Mouse (Mus musculus) hindbrain, embryonic 12.5 days (tissue): Measurements from ENCODE around the gene Ly9. TPM values are rescaled to one million over a fixed set of nuclear protein-coding genes. Genes with fewer than 3 reads are reported as not detected.

Source experiments
- ATAC-seq: fragments of 200-750 bp; cut with Nextera tagmentation; 2 replicates; pipeline ENCODE4 v1.8.0; 2017; ENCODE audit warnings: moderate TSS enrichment; ENCODE audit not compliant: low FRiP score
- H3K27ac ChIP-seq: fragments of 300-500 bp; sonication (generic); 2 replicates; pipeline ENCODE4 v1.5.1; 2016; ENCODE audit warnings: mild to moderate bottlenecking
- H3K27me3 ChIP-seq: fragments of 300-500 bp; sonication (generic); 2 replicates; pipeline ENCODE4 v1.6.1; 2016; ENCODE audit warnings: mild to moderate bottlenecking
- H3K36me3 ChIP-seq: fragments of 300-500 bp; sonication (generic); 2 replicates; pipeline ENCODE4 v1.6.1; 2016; ENCODE audit warnings: mild to moderate bottlenecking
- H3K4me1 ChIP-seq: fragments of 300-500 bp; sonication (generic); 2 replicates; pipeline ENCODE4 v1.6.1; 2016
- H3K4me2 ChIP-seq: fragments of 300-500 bp; sonication (generic); replicated peaks from 2 replicates; pipeline ENCODE4 v1.6.1; 2016; ENCODE audit warnings: mild to moderate bottlenecking
- H3K4me3 ChIP-seq: fragments of 300-500 bp; sonication (generic); 2 replicates; pipeline ENCODE4 v1.5.1; 2016; ENCODE audit warnings: mild to moderate bottlenecking
- H3K9ac ChIP-seq: fragments of 300-500 bp; sonication (generic); 2 replicates; pipeline ENCODE4 v1.6.1; 2016; ENCODE audit warnings: mild to moderate bottlenecking, moderate library complexity
- H3K9me3 ChIP-seq: fragments of 300-500 bp; sonication (generic); replicated peaks from 2 replicates; pipeline ENCODE4 v1.6.1; 2016; ENCODE audit warnings: mild to moderate bottlenecking
- WGBS: fragments of 180-500 bp; shearing (Covaris S2); methylation state at CpG from one replicate; pipeline ENCODE4 v1.1.7; 2016; 5-methylcytosine and 5-hydroxymethylcytosine counted together
- polyA plus RNA-seq: library from polyadenylated mRNA; unstranded; fragments of >200 nt; fragmentation: Nextera tagmentation; extraction: Ambion mirVana; gene quantifications from 2 replicates; pipeline ENCODE4 v1.2.1, GENCODE M21; 2016

Gene Ly9
- polyA plus RNA-seq, 1 experiment from 2014 or later = not detected

DNA sequence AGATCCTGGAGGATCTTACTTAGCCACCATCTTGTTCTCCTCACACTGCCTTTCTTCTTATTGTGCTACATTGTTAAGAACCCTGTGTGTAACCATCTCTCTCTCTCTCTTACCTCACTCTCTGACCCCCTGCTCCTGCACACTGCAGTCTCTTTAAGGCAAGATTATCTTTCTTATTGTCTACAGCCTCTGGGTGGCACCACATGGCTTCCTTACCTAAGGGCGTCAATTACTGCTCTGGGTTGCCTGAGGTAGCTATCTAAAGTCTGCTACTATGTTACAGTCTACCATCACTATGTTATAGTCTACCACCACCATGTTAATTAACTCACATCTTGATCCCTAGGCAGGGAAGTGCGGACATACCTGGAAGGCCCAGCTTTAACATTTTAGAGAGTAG, 38.8 kb downstream of the Ly9 start:
- H3K9ac ChIP-seq = no peak overlapping the region
- no peak overlapping the region for H3K4me2 ChIP-seq
- peaks cover 4% of the 10 kb centered on the region; the same call in 1 of the 2 replicates for H3K27me3 ChIP-seq
- H3K4me3 ChIP-seq = no peak overlapping the region
- no peaks in the 10 kb centered on the region for H3K9me3 ChIP-seq
- no peaks in the 10 kb centered on the region for H3K4me1 ChIP-seq
- WGBS = 65% methylated on average over 2 of the region's 2 CpGs
- no peak for ATAC-seq
- H3K27ac ChIP-seq = no peak overlapping the region
- H3K36me3 ChIP-seq = no peaks in the 10 kb centered on the region

DNA sequence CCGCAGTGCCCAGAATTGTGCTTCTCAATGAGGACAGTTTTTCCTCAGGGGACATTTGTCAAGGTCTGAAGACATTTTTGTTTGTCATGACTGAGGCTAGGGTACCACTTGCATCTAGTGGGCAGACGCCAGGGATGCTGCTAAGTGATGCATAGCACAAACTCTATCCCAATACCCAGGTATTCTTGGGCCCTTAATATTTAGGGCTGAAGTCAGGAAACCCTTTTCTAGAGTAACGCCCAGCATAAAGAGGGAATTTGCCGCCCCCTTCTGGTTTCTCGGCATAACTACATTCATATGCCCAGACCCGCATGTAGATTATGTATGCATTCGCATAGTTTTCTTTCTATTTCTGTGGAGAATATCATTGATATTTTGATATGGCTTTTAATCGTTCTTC, 40.4 kb downstream of the Ly9 start:
- ATAC-seq = 0 out of 2 replicates have a peak, but pooled peaks have one; percentile 13

DNA sequence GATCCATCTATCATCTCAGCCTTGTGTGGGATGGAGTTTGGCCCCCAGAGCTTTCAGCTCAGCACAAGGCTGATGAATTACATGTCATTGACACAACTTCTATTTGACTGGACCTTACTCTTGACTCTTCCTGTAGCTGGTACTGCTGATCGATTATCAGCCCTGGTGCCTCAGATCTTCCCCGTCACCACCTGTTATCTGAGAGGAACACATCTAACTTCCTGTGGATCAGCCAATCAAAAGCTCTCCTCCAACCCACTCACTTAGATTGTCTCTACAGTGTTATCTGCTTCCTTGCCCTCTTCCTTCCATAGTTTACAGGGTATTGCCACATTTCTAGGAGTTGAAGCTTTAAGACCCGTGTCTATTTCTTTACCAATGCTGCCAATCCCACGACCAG, 41.3 kb downstream of the Ly9 start:
- no peak overlapping the region for H3K9ac ChIP-seq
- no peak for ATAC-seq
- 87% methylated on average over 4 of the region's 4 CpGs for WGBS

More for the DNA sequence above, 40.4 kb downstream of the Ly9 start:
- H3K4me1 ChIP-seq = no peaks in the 10 kb centered on the region
- no peaks in the 10 kb centered on the region for H3K9me3 ChIP-seq
- H3K4me2 ChIP-seq = no peak overlapping the region
- H3K4me3 ChIP-seq = no peak overlapping the region
- H3K27me3 ChIP-seq = peaks cover 4% of the 10 kb centered on the region; the same call in 1 of the 2 replicates
- no peak overlapping the region for H3K27ac ChIP-seq
- H3K36me3 ChIP-seq = no peaks in the 10 kb centered on the region
- H3K9ac ChIP-seq = no peak overlapping the region
- WGBS = 26% methylated on average over 8 of the region's 8 CpGs

DNA sequence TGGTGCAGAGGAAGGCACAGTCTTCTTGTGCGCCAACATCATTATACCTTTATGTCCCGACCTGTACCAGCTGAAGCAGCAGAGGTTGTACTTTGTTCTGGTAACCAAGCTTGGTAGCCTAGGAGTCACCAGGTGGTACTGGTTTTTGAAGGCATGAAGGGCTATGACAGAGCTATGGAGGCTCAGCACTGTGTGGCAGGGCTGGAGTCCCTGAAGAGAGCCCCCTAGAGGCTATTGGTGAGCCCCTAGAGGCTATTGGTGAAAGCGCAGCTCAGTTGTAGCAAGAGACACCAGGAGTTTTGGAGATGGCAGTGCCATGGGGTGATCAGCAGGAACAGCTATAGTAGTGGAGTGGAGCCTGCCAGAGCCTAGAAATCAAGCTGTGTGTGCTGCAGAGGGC, 43.0 kb downstream of the Ly9 start:
- Histone ChIP-seq H3K27me3 (peaks cover 4% of the 10 kb centered on the region; the same call in 1 of the 2 replicates), H3K4me1 (no peaks in the 10 kb centered on the region), H3K9ac (no peak overlapping the region), H3K4me2 (no peak overlapping the region), H3K27ac (no peak overlapping the region), H3K4me3 (no peak overlapping the region), H3K36me3 (no peaks in the 10 kb centered on the region), H3K9me3 (no peaks in the 10 kb centered on the region)
- no peak for ATAC-seq
- WGBS = 56% methylated on average over 3 of the region's 3 CpGs

More for the DNA sequence above, 41.3 kb downstream of the Ly9 start:
- H3K4me2 ChIP-seq = no peak overlapping the region
- H3K36me3 ChIP-seq = no peaks in the 10 kb centered on the region
- no peak overlapping the region for H3K27ac ChIP-seq
- H3K9me3 ChIP-seq = no peaks in the 10 kb centered on the region
- H3K27me3 ChIP-seq = peaks cover 4% of the 10 kb centered on the region; the same call in 1 of the 2 replicates
- no peaks in the 10 kb centered on the region for H3K4me1 ChIP-seq
- no peak overlapping the region for H3K4me3 ChIP-seq

DNA sequence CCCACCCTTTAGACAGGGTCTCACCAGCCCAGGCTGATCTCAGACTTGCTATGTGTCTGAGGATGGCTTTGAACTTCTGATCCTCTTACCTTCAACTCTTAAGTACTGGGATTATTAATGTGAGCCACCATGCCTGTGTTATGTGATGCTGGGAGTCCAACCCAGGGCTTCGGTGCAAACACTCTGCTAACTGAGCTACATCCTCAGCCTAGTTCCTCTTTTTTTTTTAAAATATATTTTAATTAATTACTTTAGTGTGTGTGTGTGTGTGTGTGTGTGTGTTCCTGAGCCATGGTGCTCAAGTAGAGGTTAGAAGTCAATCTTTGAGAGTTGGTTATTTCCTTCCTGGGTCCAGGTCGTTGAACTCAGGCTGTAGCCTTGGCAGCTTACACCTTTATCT, 44.2 kb downstream of the Ly9 start:
- H3K4me1 ChIP-seq = no peaks in the 10 kb centered on the region
- H3K9me3 ChIP-seq = no peaks in the 10 kb centered on the region
- no peak overlapping the region for H3K4me3 ChIP-seq
- no peaks in the 10 kb centered on the region for H3K36me3 ChIP-seq
- ATAC-seq = no peak
- H3K27me3 ChIP-seq = peaks cover 4% of the 10 kb centered on the region; the same call in 1 of the 2 replicates
- WGBS = 89% methylated on average over 2 of the region's 2 CpGs
- no peak overlapping the region for H3K9ac ChIP-seq
- no peak overlapping the region for H3K4me2 ChIP-seq
- H3K27ac ChIP-seq = no peak overlapping the region

DNA sequence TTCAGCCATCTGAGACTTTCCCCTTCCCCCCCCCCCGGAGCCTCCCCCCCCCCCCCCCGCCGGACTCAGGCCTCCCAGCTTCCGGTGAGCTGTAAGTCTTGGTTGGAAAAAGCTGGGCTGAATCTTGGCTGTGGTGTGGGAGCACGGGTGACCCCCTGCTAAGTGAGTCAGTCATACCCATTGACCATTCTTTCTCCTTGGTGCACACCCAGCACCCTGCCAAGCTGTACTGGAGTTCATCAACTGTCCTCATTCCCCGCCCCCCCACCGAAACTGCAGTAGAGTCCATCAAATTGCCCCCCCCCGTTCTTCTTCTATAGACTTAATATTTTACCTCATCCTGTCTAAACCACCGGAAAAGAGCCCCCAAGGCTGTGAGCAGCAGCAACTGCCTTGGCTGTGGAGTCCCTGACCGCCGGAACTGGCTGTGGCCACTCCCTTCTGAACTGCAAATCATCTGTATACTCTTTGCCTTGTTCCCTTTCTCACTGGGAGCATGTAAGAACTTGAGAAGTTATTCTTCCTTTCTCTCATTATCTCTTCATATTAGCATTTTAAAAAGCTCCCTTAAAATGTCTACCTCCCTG, 45.5 kb downstream of the Ly9 start:
- ATAC-seq = no peak
- no peak overlapping the region for H3K9ac ChIP-seq
- WGBS = 77% methylated on average over 7 of the region's 11 CpGs

DNA sequence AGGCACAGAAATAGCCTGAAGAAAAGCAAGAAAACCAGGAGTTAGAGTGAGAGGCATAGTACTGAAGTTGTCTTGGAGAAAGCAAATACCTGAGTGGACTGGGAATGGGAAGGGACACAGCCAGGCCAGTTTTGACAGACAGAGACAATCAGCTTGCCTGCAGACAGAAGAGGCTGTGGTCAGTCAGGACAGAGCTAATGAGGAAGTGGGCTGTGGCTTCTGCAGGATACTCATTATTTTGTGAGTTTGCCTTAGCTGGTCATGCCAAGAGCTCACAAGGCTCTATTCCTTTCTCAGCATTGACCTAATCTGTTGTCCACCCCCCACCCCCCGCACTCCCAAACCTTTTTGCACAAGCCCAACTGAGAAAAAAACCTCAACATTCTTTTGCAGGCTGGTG, 46.0 kb downstream of the Ly9 start:
- Histone ChIP-seq H3K9ac (no peak overlapping the region), H3K4me3 (no peak overlapping the region), H3K4me2 (no peak overlapping the region), H3K27me3 (peaks cover 4% of the 10 kb centered on the region; the same call in 1 of the 2 replicates), H3K36me3 (no peaks in the 10 kb centered on the region), H3K9me3 (no peaks in the 10 kb centered on the region), H3K27ac (no peak overlapping the region), H3K4me1 (no peaks in the 10 kb centered on the region)
- no peak for ATAC-seq
- 83% methylated on average over 1 of the region's 1 CpGs for WGBS

More for the DNA sequence above, 45.5 kb downstream of the Ly9 start:
- Histone ChIP-seq H3K9me3 (no peaks in the 10 kb centered on the region), H3K27ac (no peak overlapping the region), H3K36me3 (no peaks in the 10 kb centered on the region), H3K4me3 (no peak overlapping the region), H3K4me2 (no peak overlapping the region), H3K27me3 (peaks cover 4% of the 10 kb centered on the region; the same call in 1 of the 2 replicates), H3K4me1 (no peaks in the 10 kb centered on the region)

DNA sequence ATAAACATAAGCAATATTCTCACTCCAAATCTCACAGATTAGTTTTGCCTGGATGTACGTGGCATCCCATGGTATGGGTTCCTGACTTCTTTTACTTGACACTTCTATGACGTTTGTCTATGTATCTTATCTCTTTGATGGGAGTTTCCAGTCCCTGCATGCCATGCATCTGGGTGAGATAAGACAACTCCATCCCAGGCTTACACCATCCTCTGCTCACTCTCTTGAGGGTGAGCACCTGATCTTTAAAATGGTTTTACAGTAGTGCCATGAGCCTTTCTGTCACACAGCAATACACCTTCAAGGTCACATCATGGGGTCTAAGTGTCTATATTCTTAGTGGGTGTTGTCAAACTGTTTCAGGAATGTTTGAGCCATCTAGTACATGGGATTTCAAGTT, 46.9 kb downstream of the Ly9 start:
- ATAC-seq = no peak
- no peaks in the 10 kb centered on the region for H3K9me3 ChIP-seq
- no peak overlapping the region for H3K4me2 ChIP-seq
- no peak overlapping the region for H3K9ac ChIP-seq
- no peak overlapping the region for H3K4me3 ChIP-seq
- H3K36me3 ChIP-seq = no peaks in the 10 kb centered on the region
- peaks cover 4% of the 10 kb centered on the region; the same call in 1 of the 2 replicates for H3K27me3 ChIP-seq
- H3K4me1 ChIP-seq = no peaks in the 10 kb centered on the region
- whole genome bisulfite sequencing = 87% methylated on average over 2 of the region's 2 CpGs
- H3K27ac ChIP-seq = no peak overlapping the region

DNA sequence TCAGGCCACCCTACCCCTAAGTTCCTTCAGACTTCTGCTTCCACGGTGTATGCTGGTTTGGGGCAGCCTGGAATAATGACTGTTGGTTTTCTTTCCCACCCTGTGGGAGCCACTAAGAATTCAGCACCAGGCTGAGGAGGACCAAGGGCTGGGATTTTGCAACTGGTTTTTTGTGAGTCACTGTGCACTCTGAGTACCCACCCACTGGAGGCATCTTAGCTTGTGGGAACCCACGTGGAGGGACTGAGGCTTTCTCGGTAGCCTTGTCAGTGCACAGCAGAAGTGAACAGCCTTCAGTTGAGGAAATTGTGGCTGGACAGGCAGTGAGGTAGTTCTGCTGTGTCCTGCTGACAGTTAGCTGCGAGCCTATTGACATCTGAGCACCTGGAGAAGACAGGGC, 48.3 kb downstream of the Ly9 start, which contains the start of gene Cd244a:
TSS of gene Cd244a (plus strand) at position 296 of the 400 bp plus-strand sequence.
- no peak within 1 kb of the TSS for H3K4me2 ChIP-seq
- no peaks in the 10 kb centered on the region for H3K4me1 ChIP-seq
- WGBS = 78% methylated on average over 4 of the region's 4 CpGs
- no peak for ATAC-seq
- H3K27ac ChIP-seq = no peak within 1 kb of the TSS
- no peaks in the 10 kb centered on the region for H3K27me3 ChIP-seq
- no peak within 1 kb of the TSS for H3K4me3 ChIP-seq
- H3K9ac ChIP-seq = no peak within 1 kb of the TSS
- H3K36me3 ChIP-seq = no peaks in the 10 kb centered on the region
- no peaks in the 10 kb centered on the region for H3K9me3 ChIP-seq

DNA sequence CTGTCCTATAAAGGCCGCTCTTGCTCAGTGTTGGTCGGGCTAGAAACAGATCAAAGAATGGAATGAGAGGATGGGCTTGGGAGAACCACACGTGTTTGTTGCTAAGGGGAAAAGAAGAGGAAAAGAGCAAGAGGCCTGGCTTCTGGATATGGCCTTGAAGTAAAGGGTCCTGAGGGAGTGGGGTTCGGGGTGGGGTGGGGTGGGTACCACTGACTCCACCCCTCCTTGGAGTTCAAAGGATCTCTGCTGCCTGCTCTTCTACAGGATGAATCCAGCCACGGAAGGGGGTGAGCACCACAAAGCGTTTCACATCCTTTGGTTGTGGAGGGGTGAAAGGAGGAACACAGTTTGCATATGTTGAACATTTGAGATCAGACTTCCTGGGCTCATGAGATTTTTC, 48.8 kb downstream of the Ly9 start:
- Histone ChIP-seq H3K4me1 (peaks cover 2% of the 10 kb centered on the region; the same call in 1 of the 2 replicates), H3K36me3 (no peaks in the 10 kb centered on the region), H3K4me2 (no peak overlapping the region), H3K9me3 (no peaks in the 10 kb centered on the region), H3K27ac (no peak overlapping the region), H3K4me3 (no peak overlapping the region), H3K9ac (no peak overlapping the region), H3K27me3 (no peaks in the 10 kb centered on the region)
- WGBS = 70% methylated on average over 6 of the region's 6 CpGs
- ATAC-seq = no peak

DNA sequence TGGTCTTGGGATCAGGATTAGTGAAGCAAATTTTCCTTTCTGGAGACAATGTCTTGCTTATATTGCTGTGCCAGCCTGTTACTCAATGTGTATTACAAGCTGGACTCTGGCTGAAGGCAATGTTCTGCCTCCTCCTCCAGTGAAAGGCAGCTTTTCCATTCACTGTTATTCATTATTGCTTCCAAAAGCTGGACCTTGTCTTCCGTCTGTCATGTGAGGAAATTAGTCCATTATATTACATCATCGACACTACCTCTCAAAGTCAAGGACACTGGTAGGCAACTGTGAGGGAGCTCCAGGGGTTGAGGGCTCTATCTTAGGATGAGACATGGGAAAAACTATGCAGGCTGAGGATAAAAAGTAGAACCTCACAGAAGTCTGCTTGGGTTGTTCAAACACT, 50.8 kb downstream of the Ly9 start:
- Histone ChIP-seq H3K4me1 (peaks cover 3% of the 10 kb centered on the region; the same call in 1 of the 2 replicates), H3K4me3 (no peak overlapping the region), H3K9me3 (no peaks in the 10 kb centered on the region), H3K27ac (no peak overlapping the region), H3K27me3 (no peaks in the 10 kb centered on the region), H3K9ac (no peak overlapping the region), H3K36me3 (no peaks in the 10 kb centered on the region), H3K4me2 (no peak overlapping the region)
- WGBS = 95% methylated on average over 2 of the region's 2 CpGs
- no peak for ATAC-seq

DNA sequence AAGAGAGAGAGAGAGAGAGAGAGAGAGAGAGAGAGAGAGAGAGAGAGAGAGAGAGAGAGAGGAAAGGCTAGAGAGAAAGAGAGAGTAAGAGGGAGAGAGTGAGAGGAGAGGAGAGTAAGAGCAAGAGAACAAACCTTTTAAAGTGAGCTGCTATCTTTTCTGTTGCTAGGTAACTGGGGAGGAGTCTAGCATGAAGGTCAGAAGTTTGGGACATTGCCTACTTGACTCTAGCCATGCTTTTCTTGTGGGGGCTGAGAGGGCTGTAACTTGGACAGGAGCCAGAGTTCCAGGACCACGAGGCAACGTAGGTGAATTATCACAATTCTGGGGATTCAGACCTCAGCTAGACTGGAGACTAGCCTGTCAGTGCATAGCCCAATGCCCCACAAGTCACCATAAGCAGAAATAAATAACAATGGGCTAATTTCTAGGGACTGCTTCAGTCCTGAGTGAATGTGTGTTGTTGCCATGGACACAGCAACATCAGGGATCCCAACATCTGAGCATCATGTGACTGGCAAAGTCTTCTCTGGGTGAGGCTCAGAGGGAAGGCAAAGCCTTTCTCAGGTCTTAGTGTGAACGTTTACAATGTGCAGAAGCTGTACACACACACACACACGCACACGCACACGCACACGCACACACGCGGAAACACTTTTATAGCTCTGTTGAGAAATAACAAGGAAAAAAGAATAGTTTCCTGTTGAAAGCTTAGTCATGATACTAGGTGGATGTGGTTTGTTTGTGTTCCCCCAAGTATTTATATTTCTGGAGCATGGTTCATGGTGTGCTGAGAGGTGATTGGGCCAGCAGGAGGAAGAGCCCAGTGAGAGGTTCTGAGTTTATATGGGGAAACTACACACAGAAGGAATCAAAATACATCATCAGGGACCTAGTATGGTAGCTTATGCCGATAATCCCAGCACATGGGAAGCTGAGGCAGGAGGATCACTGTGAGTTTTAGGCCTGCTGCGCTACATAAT, 53.6 kb downstream of the Ly9 start:
- Histone ChIP-seq H3K9me3 (no peaks in the 10 kb centered on the region), H3K27ac (no peak overlapping the region)

More for the DNA sequence above, 53.6 kb downstream of the Ly9 start:
- no peak overlapping the region for H3K9ac ChIP-seq
- no peaks in the 10 kb centered on the region for H3K36me3 ChIP-seq
- H3K27me3 ChIP-seq = no peaks in the 10 kb centered on the region
- 78% methylated on average over 11 of the region's 11 CpGs for WGBS
- ATAC-seq = no peak
- H3K4me2 ChIP-seq = no peak overlapping the region
- peaks cover 3% of the 10 kb centered on the region; the same call in 1 of the 2 replicates for H3K4me1 ChIP-seq
- H3K4me3 ChIP-seq = no peak overlapping the region
